25 mouse cellular contexts compared by ENCODE assay signal in genomic region chr19:43722891-43723290, GRCm38 (mm10). TPM values are rescaled to one million over a fixed set of nuclear protein-coding genes. Genes with fewer than 3 reads are reported as not detected.
DNase-seq lines count a peak whose midpoint lies in the region; TF ChIP-seq lines count a peak whose summit lies in the region.
"Had no signal": no experiment of that assay in that cellular context is flagged by ENCODE, and none has a peak within 500 bp of the region (broad histone marks: within the 10 kb centered on the region; RNA-seq: fewer than 3 reads in every experiment).

No protein-coding gene starts in this region.

- no peak overlapping the region for H3K4me3 ChIP-seq in bone marrow macrophage, adult 2 months (ENCODE audit: insufficient read depth, low read length)
- H3K4me3 ChIP-seq in macrophage (ENCODE audit: inconsistent target), result no peak overlapping the region
- H3K4me3 ChIP-seq: erythroblast, embryonic 14.5 days; heart, embryonic 10.5 days; hindbrain, embryonic 15.5 days; intestine, embryonic 15.5 days; layer of hippocampus, adult 2 months; limb, embryonic 15.5 days; liver, embryonic 13.5 days had no signal

- no peak for TF ChIP-seq CTCF in bone marrow macrophage, adult 2 months (IDR thresholded peaks at IDR 0.05; ENCODE audit: low read depth, low read length)

- H3K4me1 ChIP-seq in bone marrow macrophage, adult 2 months (ENCODE audit: control insufficient read depth, insufficient read depth, low read length), result peaks cover 21% of the 10 kb centered on the region
- H3K4me1 ChIP-seq: hindbrain, embryonic 15.5 days; intestine, embryonic 15.5 days; limb, embryonic 15.5 days had no signal

- peak; percentile 9 for DNase-seq in 416B (ENCODE audit: low read depth)
- peak; percentile 68 to 72 for DNase-seq in thymus, postnatal 10 days (ENCODE audit: low spot score in 2 of 2)
- no peak for DNase-seq in left cerebral cortex, adult 18-20 months (ENCODE audit: low spot score in 2 of 2)
- no peak for DNase-seq in frontal cortex, postnatal 36 days (ENCODE audit: low spot score in 2 of 2)
- DNase-seq in right cerebral cortex, postnatal 36 days (ENCODE audit: low spot score in 2 of 2), result no peak
- no peak for DNase-seq in heart, adult 9 months (ENCODE audit: low spot score in 2 of 2)
- DNase-seq: cerebellum, adult 18-20 months; heart, postnatal 36 days; kidney, adult 2 months; kidney, postnatal 36 days; left cerebral cortex, postnatal 4 days; liver, embryonic 13.5 days; lung, adult 18-20 months; midbrain, embryonic 14.5 days had no signal

- 41% methylated on average over 8 of the region's 8 CpGs for WGBS in macrophage (ENCODE audit: missing documents)

- peaks cover 72% of the 10 kb centered on the region for H3K36me3 ChIP-seq in macrophage (ENCODE audit: inconsistent target)

- no peak for TF ChIP-seq POLR2A in bone marrow macrophage, adult 2 months (IDR thresholded peaks at IDR 0.05; ENCODE audit: borderline replicate concordance, low read depth, low read length)

- H3K79me2 ChIP-seq in macrophage (ENCODE audit: inconsistent target), result no peaks in the 10 kb centered on the region

- peak overlapping the region; percentile 2; the same call in 1 of the 2 replicates for H3K27ac ChIP-seq in bone marrow macrophage, adult 2 months (ENCODE audit: insufficient read depth, low read depth, low read length)
- H3K27ac ChIP-seq in macrophage, result 0 out of 2 replicates have a peak overlapping the region, but pooled peaks have one; percentile 1
- H3K27ac ChIP-seq: heart, embryonic 10.5 days; hindbrain, embryonic 15.5 days; intestine, embryonic 15.5 days; layer of hippocampus, adult 2 months; limb, embryonic 15.5 days; liver, embryonic 13.5 days had no signal

RNA-seq across cellular contexts. Expression of gene Cutc, which starts 29.9 kb away (rescaled TPM):
- polyA plus RNA-seq in bone marrow macrophage, adult 2 months (2012; ENCODE audit: insufficient read depth, insufficient read length, missing spikeins), result 12.3 and 12.4 TPM in 2 replicates
- 10 to 100 TPM in 11 of 26 experiments, 1 to 10 TPM in 15; 2.7 to 23.5 (median 9.5) TPM for total RNA-seq in macrophage (2018; cell fraction: chromatin; rRNA removed)
- total RNA-seq in macrophage (2018; cell fraction: cytosol; rRNA removed), result 10 to 100 TPM; 12.9 to 28.2 (median 20.6) TPM
- 10 to 100 TPM in 15 of 26 experiments, 1 to 10 TPM in 11; 5.2 to 18.8 (median 10.9) TPM for total RNA-seq in macrophage (2018; cell fraction: nucleus; rRNA removed)
- polyA plus RNA-seq in macrophage (2018), result 15.4 to 18.3 TPM (median 16.2 TPM) in 3 replicates
- 1 to 10 TPM; 5.1 to 6.7 TPM for total RNA-seq in left cerebral cortex, adult 18-20 months (2021)

RNA-seq across cellular contexts. Expression of gene Cox15, which starts 29.9 kb away (rescaled TPM):
- polyA plus RNA-seq in bone marrow macrophage, adult 2 months (2012; ENCODE audit: insufficient read depth, insufficient read length, missing spikeins), result 18.5 and 20.5 TPM in 2 replicates
- 10 to 100 TPM in 20 of 26 experiments, 1 to 10 TPM in 6; 2.3 to 27.7 (median 16.0) TPM for total RNA-seq in macrophage (2018; cell fraction: chromatin; rRNA removed)
- 10 to 100 TPM; 11.0 to 21.2 (median 18.0) TPM for total RNA-seq in macrophage (2018; cell fraction: cytosol; rRNA removed)
- total RNA-seq in macrophage (2018; cell fraction: nucleus; rRNA removed), result 10 to 100 TPM in 21 of 26 experiments, 1 to 10 TPM in 5; 6.3 to 24.0 (median 16.4) TPM
- 14.3 to 15.8 TPM (median 15.3 TPM) in 3 replicates for polyA plus RNA-seq in macrophage (2018)
- total RNA-seq in left cerebral cortex, adult 18-20 months (2021), result 10 to 100 TPM; 14.9 to 17.8 TPM

RNA-seq across cellular contexts. Expression of gene Entpd7, which starts 33.4 kb away (rescaled TPM):
- 23.4 and 26.1 TPM in 2 replicates for polyA plus RNA-seq in bone marrow macrophage, adult 2 months (2012; ENCODE audit: insufficient read depth, insufficient read length, missing spikeins)
- 100 to 1,000 TPM in 8 of 26 experiments, 10 to 100 TPM in 18; 43.2 to 234 (median 67.2) TPM for total RNA-seq in macrophage (2018; cell fraction: chromatin; rRNA removed)
- total RNA-seq in macrophage (2018; cell fraction: cytosol; rRNA removed), result 10 to 100 TPM; 20.1 to 45.4 (median 27.3) TPM
- 100 to 1,000 TPM in 3 of 26 experiments, 10 to 100 TPM in 23; 37.0 to 129 (median 58.1) TPM for total RNA-seq in macrophage (2018; cell fraction: nucleus; rRNA removed)
- 10.2 to 14.7 TPM (median 11.2 TPM) in 3 replicates for polyA plus RNA-seq in macrophage (2018)
- total RNA-seq in left cerebral cortex, adult 18-20 months (2021), result 10 to 100 TPM; 17.9 to 18.2 TPM

RNA-seq across cellular contexts. Expression of gene Slc25a28, which starts 48.2 kb away (rescaled TPM):
- polyA plus RNA-seq in bone marrow macrophage, adult 2 months (2012; ENCODE audit: insufficient read depth, insufficient read length, missing spikeins), result 34.1 and 40.1 TPM in 2 replicates
- total RNA-seq in macrophage (2018; cell fraction: chromatin; rRNA removed), result 100 to 1,000 TPM in 10 of 26 experiments, 10 to 100 TPM in 16; 71.5 to 154 (median 97.6) TPM
- 10 to 100 TPM; 15.5 to 21.5 (median 18.2) TPM for total RNA-seq in macrophage (2018; cell fraction: cytosol; rRNA removed)
- total RNA-seq in macrophage (2018; cell fraction: nucleus; rRNA removed), result 100 to 1,000 TPM in 9 of 26 experiments, 10 to 100 TPM in 17; 54.9 to 146 (median 94.1) TPM
- polyA plus RNA-seq in macrophage (2018), result 16.2 to 24.8 TPM (median 23.2 TPM) in 3 replicates
- total RNA-seq in left cerebral cortex, adult 18-20 months (2021), result 10 to 100 TPM; 46.6 to 52.1 TPM

RNA-seq across cellular contexts. Expression of gene Abcc2, which starts 59.1 kb away (rescaled TPM):
- 0.57 and 0.78 TPM in 2 replicates for polyA plus RNA-seq in bone marrow macrophage, adult 2 months (2012; ENCODE audit: insufficient read depth, insufficient read length, missing spikeins)
- total RNA-seq in macrophage (2018; cell fraction: chromatin; rRNA removed), result 1 to 10 TPM in 5 of 26 experiments, under 1 TPM in 12, not detected in 9; 0.06 to 4.8 (median 0.53) TPM
- under 1 TPM in 17 of 26 experiments, not detected in 9; under 0.01 to 0.28 (median 0.07) TPM for total RNA-seq in macrophage (2018; cell fraction: cytosol; rRNA removed)
- total RNA-seq in macrophage (2018; cell fraction: nucleus; rRNA removed), result under 1 TPM in 19 of 26 experiments, not detected in 7; 0.05 to 0.52 (median 0.17) TPM
- 0.04 TPM in 2 of 3 replicates, not detected in the other for polyA plus RNA-seq in macrophage (2018)
- total RNA-seq in left cerebral cortex, adult 18-20 months (2021), result under 1 TPM; 0.05 TPM
- total RNA-seq: heart, postnatal 36 days; layer of hippocampus, adult 2 months had no signal
- polyA plus RNA-seq: forebrain, embryonic 11.5 days; forebrain, embryonic 16.5 days; midbrain, embryonic 14.5 days; Patski had no signal

Comparison
In these comparisons a context has a peak if more than half of its experiments do, and no peak if none do; other contexts are left out.
1. DNase-seq: peak in 416B (single experiment) and thymus, postnatal 10 days (2 of 2); none in left cerebral cortex, adult 18-20 months (0 of 2), frontal cortex, postnatal 36 days (0 of 2), right cerebral cortex, postnatal 36 days (0 of 2) and heart, adult 9 months (0 of 2).